Mouse (Mus musculus) forebrain, embryonic 16.5 days (tissue): ENCODE data around the gene H2-DMb1. TPM values are rescaled to one million over a fixed set of nuclear protein-coding genes. Genes with fewer than 3 reads are reported as not detected.

ENCODE experiments used
- ATAC-seq: fragments of 200-750 bp; cut with Nextera tagmentation; 2 replicates; pipeline ENCODE4 v1.8.0; 2017; ENCODE audit warnings: mild to moderate bottlenecking, moderate library complexity
- H3K27ac ChIP-seq: fragments of 300-500 bp; sonication (generic); 2 replicates; pipeline ENCODE4 v1.5.1; 2014; ENCODE audit warnings: low read length, control low read depth
- H3K27me3 ChIP-seq: fragments of 300-500 bp; sonication (generic); replicated peaks from 2 replicates; pipeline ENCODE4 v1.6.1; 2014; ENCODE audit warnings: low read length; ENCODE audit not compliant: control insufficient read depth, insufficient read depth
- H3K36me3 ChIP-seq: fragments of 300-500 bp; sonication (generic); 2 replicates; pipeline ENCODE4 v1.6.1; 2014; ENCODE audit not compliant: control insufficient read depth, insufficient read depth
- H3K4me1 ChIP-seq: fragments of 300-500 bp; sonication (generic); replicated peaks from 2 replicates; pipeline ENCODE4 v1.6.1; 2014; ENCODE audit warnings: low read length; ENCODE audit not compliant: control insufficient read depth, insufficient read depth
- H3K4me2 ChIP-seq: fragments of 300-500 bp; sonication (generic); 2 replicates; pipeline ENCODE4 v1.6.1; 2014; ENCODE audit warnings: mild to moderate bottlenecking, low read length, control low read depth
- H3K4me3 ChIP-seq: fragments of 300-500 bp; sonication (generic); replicated peaks from 2 replicates; pipeline ENCODE4 v1.5.1; 2014; ENCODE audit warnings: mild to moderate bottlenecking, low read length, control low read depth
- H3K9ac ChIP-seq: fragments of 300-500 bp; sonication (generic); replicated peaks from 2 replicates; pipeline ENCODE4 v1.6.1; 2014; ENCODE audit warnings: low read depth, low read length, control low read depth
- H3K9me3 ChIP-seq: fragments of 300-500 bp; sonication (generic); 2 replicates; pipeline ENCODE4 v1.6.1; 2016; ENCODE audit warnings: low read length; ENCODE audit not compliant: control insufficient read depth
- WGBS: fragments of 180-500 bp; shearing (Covaris S2); extraction: QIAGEN DNeasy Blood & Tissue Kit; methylation state at CpG from one replicate; pipeline ENCODE4 v1.1.7; 2014; 5-methylcytosine and 5-hydroxymethylcytosine counted together
- polyA plus RNA-seq: library from polyadenylated mRNA; unstranded; fragments of >200 nt; fragmentation: Nextera tagmentation; extraction: Ambion mirVana; gene quantifications from 2 replicates; pipeline ENCODE4 v1.2.1, GENCODE M21; 2015

H2-DMb1 gene
- polyA plus RNA-seq, 1 experiment from 2014 or later, result 0.98 TPM

DNA sequence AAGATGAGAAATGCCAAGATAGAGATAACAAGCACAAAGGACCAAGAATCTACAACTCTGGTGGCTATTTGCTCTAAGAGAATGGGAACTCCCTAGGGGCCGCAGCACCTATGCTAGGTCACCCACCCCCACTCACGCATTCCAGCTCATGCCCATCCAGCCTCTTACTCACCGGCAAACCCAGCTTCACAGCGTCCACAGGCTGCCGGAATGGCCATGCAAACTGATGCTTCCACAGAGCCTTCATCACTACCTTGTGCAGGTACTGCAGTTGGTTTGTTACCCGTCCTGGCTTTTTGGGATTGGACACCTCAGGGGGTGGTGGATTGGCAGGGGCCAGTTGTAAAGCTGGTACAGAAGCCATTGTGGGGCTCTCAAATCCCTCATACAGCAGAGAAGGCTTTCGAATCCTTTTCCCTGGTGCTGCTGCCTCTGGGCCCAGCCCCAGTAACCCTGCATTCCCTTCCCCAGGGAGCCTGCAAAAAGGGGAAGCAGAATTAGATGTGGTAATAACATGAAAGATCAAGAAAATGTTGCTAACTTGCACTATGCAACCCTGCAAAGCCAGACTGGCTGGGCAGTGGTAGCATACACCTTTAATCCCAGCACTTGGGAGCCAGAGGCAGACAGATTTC lies 36.0 kb upstream of the H2-DMb1 start:
- peak overlapping the region; percentile 85 for H3K4me3 ChIP-seq
- no peaks in the 10 kb centered on the region for H3K9me3 ChIP-seq
- H3K9ac ChIP-seq, result peak overlapping the region; percentile 53
- peaks cover 17% of the 10 kb centered on the region for H3K4me1 ChIP-seq
- ATAC-seq, result no peak
- WGBS, result 25% methylated on average over 7 of the region's 7 CpGs
- peaks cover 46% of the 10 kb centered on the region for H3K36me3 ChIP-seq
- no peaks in the 10 kb centered on the region for H3K27me3 ChIP-seq
- peak overlapping the region; percentile 83 for H3K4me2 ChIP-seq
- H3K27ac ChIP-seq, result no peak overlapping the region

DNA sequence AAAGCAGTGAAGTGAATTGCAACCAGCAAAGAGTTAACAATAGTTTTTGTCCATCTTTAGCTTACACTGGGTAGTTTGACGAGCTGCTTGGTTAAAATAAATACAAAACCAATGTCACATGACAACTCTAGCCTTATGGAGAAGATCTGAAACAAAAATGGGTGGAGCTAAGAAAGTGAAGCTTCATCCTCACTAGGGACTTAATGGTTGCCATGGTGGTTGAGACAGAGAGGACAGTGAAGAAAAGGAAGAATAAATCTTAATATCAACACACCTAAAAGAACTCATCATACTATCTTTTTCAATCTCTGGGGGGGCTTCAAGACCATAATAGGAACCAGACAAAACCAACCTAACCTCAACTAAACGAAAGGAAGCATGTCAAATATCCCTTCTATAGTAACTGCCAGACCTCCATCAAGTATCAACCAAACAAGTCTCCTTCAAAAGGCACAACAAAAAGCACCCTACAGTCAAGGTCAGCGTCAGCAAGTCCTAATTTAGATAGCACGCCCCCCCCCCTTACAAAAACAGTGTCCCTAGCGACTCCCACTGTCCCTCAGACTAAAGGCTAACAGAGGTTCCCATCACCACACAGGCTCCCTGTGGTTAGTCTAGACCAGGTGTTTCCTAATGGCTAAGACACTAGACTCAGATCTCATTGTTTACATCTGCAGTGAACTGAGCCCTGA lies 35.3 kb upstream of the H2-DMb1 start:
- Histone ChIP-seq H3K27me3 (no peaks in the 10 kb centered on the region), H3K4me3 (peak overlapping the region; percentile 85), H3K4me1 (peaks cover 17% of the 10 kb centered on the region), H3K9ac (peak overlapping the region; percentile 82), H3K9me3 (no peaks in the 10 kb centered on the region), H3K27ac (no peak overlapping the region), H3K4me2 (peak overlapping the region; percentile 83), H3K36me3 (peaks cover 39% of the 10 kb centered on the region)
- under 1% methylated on average over 5 of the region's 5 CpGs for WGBS
- no peak for ATAC-seq

DNA sequence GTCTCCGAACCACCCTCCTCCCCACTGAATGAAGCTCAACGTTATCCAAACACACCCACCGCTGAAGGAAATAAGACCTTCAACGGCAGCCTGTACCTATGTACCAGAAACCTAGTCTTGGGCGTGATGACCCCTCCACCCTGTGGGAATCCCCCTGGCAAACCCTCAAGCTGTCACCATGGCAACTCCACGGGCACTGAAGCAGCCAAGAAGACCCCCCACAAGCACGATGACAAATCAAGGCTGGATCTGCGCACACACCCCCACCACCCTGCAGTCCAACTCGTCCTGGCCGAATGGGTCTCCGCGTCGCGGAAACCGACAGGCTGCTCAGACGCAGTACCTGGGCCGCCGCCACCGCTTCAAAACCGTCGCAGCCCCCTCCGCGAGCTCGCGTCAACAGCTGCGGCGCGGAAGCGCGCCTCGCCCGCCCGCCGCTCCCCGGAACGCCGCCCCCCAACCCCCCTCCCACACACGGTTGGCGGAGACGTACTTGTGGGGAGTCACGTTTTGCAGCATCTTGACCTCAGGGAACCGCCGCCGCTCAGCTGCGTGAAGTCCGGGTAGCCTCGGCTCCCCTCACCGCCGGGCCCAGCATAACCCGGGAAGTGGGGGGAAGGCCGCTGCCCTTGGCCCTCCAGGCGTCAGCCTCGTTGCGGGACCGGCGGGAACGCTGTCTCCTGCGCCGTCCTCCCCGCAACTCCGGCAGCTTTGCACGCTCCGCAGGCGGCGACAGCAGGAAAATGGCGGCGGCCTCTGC lies 34.6 kb upstream of the H2-DMb1 start:
- WGBS, result 0% methylated on average over 65 of the region's 67 CpGs
- peak overlapping the region; percentile 85 for H3K4me3 ChIP-seq
- H3K27ac ChIP-seq, result peak overlapping the region; percentile 86
- no peak for ATAC-seq
- peaks cover 32% of the 10 kb centered on the region for H3K36me3 ChIP-seq
- H3K9ac ChIP-seq, result peak overlapping the region; percentile 82
- H3K4me2 ChIP-seq, result peak overlapping the region; percentile 83
- H3K27me3 ChIP-seq, result no peaks in the 10 kb centered on the region
- no peaks in the 10 kb centered on the region for H3K9me3 ChIP-seq
- H3K4me1 ChIP-seq, result peaks cover 19% of the 10 kb centered on the region

DNA sequence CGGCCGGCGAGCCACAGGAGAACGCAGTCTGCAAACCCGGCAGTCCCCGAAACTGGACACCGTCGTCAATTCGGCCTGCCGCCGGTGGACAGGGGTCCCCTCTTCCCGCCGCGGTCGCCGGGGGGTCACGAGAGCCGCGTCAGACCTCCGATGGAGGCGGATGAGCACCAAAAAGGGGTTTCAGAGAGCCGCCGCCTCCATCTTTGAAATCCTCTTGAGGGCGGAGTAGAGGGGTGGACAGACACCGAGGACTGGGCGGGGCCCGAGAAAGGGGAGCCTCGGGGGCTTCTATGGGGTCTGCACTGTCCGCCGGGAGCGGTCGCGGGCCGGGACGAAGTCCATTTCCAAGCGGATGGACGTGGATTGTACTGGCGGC lies 34.0 kb upstream of the H2-DMb1 start:
- WGBS, result under 1% methylated on average over 38 of the region's 38 CpGs
- peak overlapping the region; percentile 86 for H3K27ac ChIP-seq

DNA sequence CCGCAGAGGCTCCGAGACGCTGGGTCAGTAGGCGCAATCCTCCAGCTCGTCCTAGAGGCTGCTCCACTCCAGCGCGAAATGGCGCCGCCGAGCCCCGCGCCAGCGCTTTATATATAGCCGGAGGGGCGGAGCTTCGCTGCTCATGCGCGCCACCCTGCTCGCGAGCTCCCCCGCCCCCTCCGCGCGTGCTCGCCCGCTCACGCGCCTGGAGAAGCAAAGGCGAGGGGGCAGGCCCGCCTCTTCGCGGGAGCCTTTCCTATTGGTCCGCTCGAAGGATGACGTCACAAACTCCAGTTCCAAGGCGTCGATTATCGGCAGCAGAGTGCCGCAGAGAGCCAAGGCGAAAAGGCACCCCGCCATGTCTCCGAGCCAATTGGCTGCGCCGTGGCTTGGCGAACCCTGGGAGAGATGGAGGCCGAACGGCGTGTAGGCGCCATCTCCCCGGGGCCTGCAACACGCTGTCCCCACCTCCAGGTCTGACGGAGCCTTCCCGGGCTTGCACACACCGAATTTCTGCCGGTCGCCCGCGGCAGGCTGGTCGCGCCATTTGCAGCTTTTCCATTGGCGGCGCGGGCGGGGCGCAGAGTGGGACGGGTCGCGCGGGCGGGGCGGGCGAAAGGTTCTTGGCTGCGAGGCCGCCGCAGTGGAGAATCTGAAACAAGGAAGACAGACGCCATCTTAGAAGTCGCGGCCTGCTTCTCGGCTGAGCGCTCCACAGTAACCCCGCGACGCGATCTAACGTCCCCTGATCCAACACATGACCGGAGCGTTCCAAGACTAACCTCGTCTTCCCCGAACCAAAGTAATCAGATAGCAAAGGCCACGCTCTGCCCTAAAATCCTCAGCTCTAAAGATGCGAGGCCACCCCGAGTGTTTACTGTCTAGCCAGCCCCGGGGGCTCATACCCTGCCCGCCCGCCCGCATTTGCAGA lies 33.4 kb upstream of the H2-DMb1 start, which contains the start of gene H2-DMa:
Gene H2-DMa (plus strand): TSS at position 293 of the 931 bp plus-strand sequence.
- peaks cover 28% of the 10 kb centered on the region for H3K4me1 ChIP-seq
- no peaks in the 10 kb centered on the region for H3K9me3 ChIP-seq
- no peaks in the 10 kb centered on the region for H3K27me3 ChIP-seq
- H3K9ac ChIP-seq, result peak within 1 kb of the TSS; percentile 97
- H3K4me2 ChIP-seq, result peak within 1 kb of the TSS; percentile 92
- under 1% methylated on average over 95 of the region's 96 CpGs for WGBS
- peak within 1 kb of the TSS; percentile 99 for H3K27ac ChIP-seq
- H3K36me3 ChIP-seq, result peaks cover 20% of the 10 kb centered on the region
- peak within 1 kb of the TSS; percentile 85 for H3K4me3 ChIP-seq
- peak; percentile 76 for ATAC-seq

More for the DNA sequence above, 34.0 kb upstream of the H2-DMb1 start:
- peak overlapping the region; percentile 82 for H3K9ac ChIP-seq
- H3K36me3 ChIP-seq, result peaks cover 26% of the 10 kb centered on the region
- H3K9me3 ChIP-seq, result no peaks in the 10 kb centered on the region
- peak overlapping the region; percentile 85 for H3K4me3 ChIP-seq
- no peak; the same call in 1 of the 2 replicates for ATAC-seq
- H3K27me3 ChIP-seq, result no peaks in the 10 kb centered on the region
- H3K4me1 ChIP-seq, result peaks cover 25% of the 10 kb centered on the region
- peak overlapping the region; percentile 83 for H3K4me2 ChIP-seq

DNA sequence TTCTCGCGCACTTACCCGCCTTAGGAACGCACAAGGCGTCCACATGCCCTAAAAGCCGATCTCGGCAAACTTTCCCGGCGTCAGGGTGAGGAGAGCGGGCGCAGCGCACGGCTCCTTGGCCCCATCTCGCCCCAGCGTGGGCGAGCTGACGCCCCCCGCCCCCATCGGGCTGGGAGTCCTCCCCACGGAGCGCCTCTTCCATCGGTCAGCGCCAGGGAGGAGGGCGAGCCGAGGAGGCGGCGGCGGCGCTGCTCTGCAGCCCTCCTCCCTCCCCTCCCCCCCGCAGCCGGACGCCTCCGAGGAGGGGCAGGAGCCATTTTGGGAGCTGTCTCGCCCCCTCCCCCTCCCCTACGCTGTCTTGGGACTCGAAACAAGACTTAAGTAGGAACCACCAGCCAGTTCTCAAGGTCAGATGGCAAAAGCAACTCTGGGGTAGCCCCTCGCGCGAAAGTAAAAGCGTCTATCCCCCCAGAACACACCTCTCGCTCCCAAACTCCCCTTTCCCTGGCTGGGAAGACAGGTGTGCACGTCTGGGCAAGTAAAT lies 32.6 kb upstream of the H2-DMb1 start:
- peak overlapping the region; percentile 97 for H3K9ac ChIP-seq
- peaks cover 35% of the 10 kb centered on the region for H3K4me1 ChIP-seq
- H3K4me3 ChIP-seq, result peak overlapping the region; percentile 85
- peak overlapping the region; percentile 99 for H3K27ac ChIP-seq
- peak overlapping the region; percentile 92 for H3K4me2 ChIP-seq
- no peaks in the 10 kb centered on the region for H3K27me3 ChIP-seq
- under 1% methylated on average over 37 of the region's 42 CpGs for WGBS
- ATAC-seq, result peak; percentile 1; the same call in 1 of the 2 replicates
- no peaks in the 10 kb centered on the region for H3K9me3 ChIP-seq
- peaks cover 13% of the 10 kb centered on the region for H3K36me3 ChIP-seq

DNA sequence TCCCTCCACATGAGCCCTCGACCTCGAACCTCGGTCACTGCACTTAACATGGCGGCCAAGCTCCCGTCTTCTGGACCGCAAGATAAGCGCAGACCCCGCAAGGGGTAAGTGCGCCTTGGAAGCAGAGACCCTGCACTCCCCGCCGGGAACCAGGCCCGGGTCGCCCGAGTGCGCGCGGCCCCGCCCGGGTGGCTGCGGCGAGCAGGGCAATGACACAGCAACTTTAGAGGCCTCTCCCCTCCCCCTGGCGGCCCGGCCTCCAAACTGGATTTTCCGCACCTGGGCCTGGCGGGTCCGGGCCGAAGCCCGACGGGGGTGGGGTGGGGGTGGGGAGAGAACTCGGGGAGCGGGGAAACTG lies 32.1 kb upstream of the H2-DMb1 start:
- WGBS, result under 1% methylated on average over 29 of the region's 31 CpGs
- H3K4me3 ChIP-seq, result peak overlapping the region; percentile 85
- peak overlapping the region; percentile 92 for H3K4me2 ChIP-seq
- no peaks in the 10 kb centered on the region for H3K27me3 ChIP-seq
- H3K27ac ChIP-seq, result peak overlapping the region; percentile 99
- H3K9me3 ChIP-seq, result no peaks in the 10 kb centered on the region
- peaks cover 31% of the 10 kb centered on the region for H3K4me1 ChIP-seq
- ATAC-seq, result peak; percentile 0; the same call in 1 of the 2 replicates
- H3K9ac ChIP-seq, result peak overlapping the region; percentile 97
- H3K36me3 ChIP-seq, result peaks cover 8% of the 10 kb centered on the region

DNA sequence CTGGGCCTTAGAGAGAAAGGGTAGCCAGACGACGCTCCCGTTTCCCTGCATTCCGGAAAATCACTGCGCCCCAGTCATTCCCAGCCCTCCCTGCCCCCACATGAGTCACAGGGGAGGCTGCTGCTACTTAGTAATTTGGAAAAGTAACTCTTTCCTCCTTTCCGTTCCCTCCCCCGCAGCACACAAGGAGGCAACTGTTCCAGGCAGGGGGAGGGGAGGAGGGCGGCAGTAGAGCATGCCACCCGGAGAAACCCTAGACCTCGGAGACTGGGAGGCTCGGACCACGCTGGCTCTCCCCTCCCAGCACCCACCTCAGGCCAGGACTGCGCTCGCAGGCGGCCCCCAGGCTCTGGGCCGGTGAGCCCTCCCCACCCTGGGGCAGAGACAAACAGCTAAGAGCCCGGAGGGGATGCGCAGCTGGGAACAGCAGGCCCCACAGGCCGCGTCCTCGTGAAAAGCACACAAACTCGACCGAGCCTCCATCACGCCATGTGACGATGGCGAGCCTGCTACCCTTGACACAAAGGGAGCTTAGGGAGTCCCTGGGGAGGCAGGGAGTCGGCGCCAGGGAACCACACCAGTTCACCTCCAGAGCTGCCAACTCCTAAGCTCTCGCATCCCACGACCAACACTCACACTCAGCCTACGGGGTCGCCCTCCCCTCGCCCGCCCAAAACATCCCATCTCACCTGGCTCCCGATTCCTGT lies 31.5 kb upstream of the H2-DMb1 start:
- Histone ChIP-seq H3K36me3 (peaks cover 4% of the 10 kb centered on the region; the same call in 1 of the 2 replicates), H3K4me2 (peak overlapping the region; percentile 92), H3K27ac (peak overlapping the region; percentile 99), H3K4me1 (peaks cover 27% of the 10 kb centered on the region), H3K9me3 (no peaks in the 10 kb centered on the region), H3K27me3 (no peaks in the 10 kb centered on the region), H3K9ac (peak overlapping the region; percentile 97), H3K4me3 (peak overlapping the region; percentile 85)
- 0% methylated on average over 32 of the region's 35 CpGs for WGBS
- ATAC-seq, result peak; percentile 13
